Mouse (Mus musculus): Measurements from ENCODE around the gene Dpep2nb.
"Not testable (repeated sequence)": the region's sequence is repeated elsewhere in the genome, so short reads cannot be mapped to it uniquely, and the experiment has no call there.

Gene Dpep2nb

DNA sequence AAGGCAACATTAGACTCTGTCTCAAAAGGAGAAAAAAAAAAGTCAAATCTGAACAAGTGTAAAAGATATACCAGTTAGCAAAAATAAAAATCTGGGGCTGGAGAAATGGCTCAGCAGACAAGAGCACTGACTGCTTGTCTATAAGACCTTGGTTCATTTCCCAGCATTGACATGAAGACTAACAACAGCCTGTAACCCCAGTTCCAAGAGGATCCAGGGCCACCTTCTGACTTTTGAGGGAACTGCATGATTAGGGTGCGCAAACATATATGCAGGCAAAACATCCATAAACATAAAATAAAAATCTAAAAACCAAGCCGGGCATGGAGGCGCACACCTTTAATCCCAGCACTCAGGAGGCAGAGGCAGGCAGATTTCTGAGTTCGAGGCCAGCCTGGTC lies 638 bp upstream of the Dpep2nb start:
- no peak for DNase-seq (ENCODE audit: low spot score in 2 of 2)

DNA sequence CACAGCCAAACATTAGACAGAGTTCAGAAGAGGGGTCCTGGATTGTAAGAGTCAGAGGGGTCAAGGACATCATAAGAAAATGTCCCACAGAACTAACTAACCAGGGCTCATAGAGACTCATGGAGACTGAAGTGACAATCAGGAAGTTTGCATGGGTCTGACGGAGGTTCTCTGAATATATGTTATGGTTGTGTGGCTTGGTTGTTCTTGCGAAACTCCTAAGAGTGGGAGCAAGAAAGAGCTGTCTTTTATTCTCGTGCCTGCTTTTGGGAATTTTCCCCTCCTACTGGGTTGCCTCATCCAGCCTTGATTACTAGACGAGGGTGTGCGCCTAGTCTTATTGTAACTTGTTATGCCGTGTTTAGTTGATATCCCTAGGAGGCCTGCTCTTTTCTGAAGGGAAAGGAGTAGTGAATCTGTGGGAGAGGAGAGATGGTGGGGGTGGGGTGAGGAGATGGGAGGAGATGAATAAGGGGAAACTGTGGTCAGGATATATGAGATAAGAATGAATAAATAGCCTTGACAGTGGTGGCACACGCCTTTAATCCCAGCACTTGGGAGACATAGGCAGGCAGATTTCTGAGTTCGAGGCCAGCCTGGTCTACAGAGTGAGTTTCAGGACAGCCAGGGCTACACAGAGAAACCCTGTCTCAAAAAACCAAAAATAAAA lies 1.1 kb downstream of the Dpep2nb start:
- no peak for DNase-seq (ENCODE audit: low spot score in 2 of 2)

DNA sequence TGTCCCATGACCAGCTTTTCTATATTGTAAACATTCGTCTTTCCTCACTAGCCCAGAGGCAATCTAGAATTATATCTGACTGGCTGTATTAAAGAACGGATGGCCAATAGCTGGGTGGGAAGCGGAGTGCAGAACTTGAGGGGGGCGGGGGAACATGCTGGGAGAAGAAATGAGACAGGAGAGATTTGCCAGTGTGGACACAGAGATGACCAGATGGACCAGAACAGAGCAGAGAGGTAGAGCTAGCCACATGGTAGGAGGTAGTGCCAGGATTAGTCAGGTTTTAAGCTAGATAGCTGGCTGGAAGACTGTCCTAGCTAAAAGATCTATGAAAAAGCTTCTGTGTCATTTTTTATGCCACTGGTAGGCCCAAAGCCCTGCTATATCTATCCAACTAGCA lies 3.9 kb downstream of the Dpep2nb start:
- DNase-seq (ENCODE audit: low spot score in 2 of 2) = no peak

DNA sequence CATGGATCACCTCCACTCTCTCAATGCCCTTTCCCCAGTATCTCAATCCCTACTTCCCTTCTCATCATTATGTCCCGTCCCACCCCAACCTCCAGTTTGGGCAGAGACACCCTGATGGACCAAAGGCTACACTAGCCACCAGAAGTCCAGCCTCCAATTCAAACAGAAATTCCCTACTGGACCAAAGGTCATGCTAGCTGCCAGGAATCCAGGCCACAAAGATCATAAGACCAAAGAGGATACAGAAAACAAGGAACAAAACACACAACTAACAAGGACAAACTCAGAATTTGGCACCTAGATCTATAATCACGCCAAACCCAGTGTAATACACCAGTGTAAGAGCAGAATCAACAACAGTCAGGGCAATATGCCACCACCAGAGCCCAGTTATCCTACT lies 6.8 kb downstream of the Dpep2nb start:
- no peak for DNase-seq (ENCODE audit: low spot score in 2 of 2)

DNA sequence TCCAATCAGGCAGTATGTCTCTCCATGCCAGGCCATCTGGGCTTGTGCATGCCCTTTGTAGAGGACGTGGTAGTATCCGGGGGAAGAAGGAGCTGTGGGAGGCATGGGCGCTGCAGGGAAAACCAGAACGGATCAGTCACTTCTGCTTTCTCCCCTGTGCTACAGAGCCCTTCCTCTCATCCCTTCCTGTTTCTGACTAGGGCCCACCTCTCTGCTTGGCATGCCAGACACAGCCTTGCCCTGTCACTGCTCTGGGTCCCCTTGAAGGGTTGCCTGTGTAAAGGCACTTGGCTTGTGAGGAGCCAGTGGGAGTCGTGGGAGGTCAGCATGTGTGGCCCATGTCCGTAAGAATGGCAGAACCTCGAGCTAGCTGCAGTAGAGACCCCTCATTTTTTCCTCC lies 9.4 kb downstream of the Dpep2nb start:
- no peak for DNase-seq (ENCODE audit: low spot score in 2 of 2)

DNA sequence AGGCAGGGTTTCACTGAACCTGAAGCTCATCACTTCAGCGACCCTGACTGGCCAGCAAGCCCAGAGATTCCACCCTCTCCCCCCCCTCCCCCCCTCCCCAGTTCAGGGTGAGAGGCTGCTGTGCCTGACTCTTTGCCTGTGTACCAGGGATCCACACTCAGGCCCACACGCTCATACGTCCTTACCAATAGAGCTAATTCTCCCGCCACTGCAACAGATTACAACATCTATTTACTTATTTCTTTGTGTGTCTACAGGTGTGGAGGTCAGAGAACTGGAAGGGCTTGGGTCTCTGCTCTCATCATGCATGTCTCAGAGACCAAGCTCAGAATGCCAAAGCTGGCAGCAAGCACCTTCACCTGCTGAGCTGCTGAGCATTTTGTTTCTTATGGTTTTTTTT lies 12.5 kb downstream of the Dpep2nb start:
- DNase-seq (ENCODE audit: low spot score in 2 of 2) = no peak

DNA sequence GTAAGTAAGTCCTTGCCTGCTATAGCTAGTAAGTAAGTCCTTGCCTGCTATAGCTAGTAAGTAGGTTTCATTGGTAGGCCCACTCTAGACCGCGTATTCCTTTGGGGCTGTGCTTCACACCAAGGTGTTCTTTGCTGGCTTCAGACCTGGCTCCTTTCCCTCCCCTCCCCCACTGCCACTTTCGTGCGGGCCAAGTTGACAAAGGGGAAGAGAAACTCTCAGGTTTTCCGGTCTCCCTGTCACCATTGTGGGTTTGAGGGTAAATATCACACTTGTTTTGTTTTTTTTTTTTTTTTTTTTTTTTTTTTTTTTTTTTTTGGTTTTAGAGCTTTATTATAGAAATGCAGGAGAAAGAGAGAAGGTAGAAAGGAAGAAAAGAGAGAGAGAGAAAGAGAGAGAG lies 13.3 kb downstream of the Dpep2nb start:
- no peak for DNase-seq (ENCODE audit: low spot score in 2 of 2)

DNA sequence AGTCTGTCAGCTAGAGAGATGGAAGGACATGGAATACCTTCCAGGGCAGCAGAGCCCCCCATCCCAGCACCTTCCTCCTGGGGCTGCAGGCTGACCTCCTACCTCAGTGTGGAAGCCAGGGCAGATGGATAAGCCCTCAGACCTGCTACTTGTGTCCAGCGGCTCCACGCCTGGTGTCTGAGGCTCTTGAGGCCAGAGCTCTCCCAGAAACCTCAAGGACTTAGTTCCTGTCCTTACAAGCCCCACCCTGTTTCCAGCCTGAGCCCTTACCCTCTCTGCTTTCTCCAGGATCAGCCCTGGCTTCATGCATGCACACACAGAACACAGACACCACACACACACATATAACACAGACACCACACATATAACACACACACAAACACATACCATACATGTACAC lies 14.2 kb downstream of the Dpep2nb start:
- DNase-seq (ENCODE audit: low spot score in 2 of 2) = no peak

DNA sequence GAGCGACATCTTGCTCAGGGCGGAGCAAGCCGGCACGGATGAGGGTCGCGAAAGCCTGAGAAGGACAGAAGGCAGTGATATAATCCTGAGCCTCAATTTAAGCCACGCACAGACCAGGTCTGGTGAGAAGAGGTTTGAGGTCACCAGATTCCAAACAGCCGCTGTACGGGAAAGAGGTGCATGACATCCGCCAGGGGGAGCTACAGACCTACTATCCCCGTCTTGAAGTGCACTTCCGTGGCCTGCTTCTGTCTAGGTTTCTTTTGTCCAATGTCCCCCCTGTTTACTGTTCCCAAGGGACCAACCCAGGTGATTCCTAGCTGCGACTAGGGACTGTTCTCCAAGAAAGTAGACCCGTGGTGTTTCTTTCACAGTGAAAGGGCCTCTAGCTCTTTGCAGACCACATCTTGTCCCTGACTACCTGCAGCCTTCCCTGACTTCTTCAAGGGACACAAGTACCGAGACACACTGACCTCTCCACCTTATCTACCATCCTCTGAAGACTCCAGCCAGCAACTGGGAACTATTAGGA lies 14.9 kb downstream of the Dpep2nb start, which contains the start of gene Dus2:
Gene Dus2 (plus strand): TSS at position 482 of the 532 bp plus-strand sequence.
- peak in 1 of 2 experiments; percentile 65 for DNase-seq (ENCODE audit: low spot score in 2 of 2)

DNA sequence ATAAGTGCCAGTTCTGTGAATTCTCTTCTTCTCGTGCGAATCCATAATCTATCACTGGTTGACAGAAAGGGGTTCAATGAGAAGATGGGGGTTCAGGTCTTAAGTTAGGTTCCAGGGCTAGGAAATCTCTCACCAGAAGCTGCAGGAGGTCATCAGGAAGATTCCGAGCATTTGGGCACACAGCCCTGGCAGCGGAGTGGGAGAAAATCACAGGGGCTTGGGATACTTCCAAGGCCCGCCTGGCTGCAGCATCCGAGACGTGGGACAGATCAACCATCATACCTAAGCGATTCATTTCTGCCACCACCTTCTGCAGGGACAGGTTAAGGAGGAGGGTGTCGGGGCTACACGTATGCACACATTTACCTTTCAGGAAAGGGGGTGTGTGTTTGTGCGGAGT lies 17.2 kb downstream of the Dpep2nb start:
- DNase-seq (ENCODE audit: low spot score in 2 of 2) = no peak

DNA sequence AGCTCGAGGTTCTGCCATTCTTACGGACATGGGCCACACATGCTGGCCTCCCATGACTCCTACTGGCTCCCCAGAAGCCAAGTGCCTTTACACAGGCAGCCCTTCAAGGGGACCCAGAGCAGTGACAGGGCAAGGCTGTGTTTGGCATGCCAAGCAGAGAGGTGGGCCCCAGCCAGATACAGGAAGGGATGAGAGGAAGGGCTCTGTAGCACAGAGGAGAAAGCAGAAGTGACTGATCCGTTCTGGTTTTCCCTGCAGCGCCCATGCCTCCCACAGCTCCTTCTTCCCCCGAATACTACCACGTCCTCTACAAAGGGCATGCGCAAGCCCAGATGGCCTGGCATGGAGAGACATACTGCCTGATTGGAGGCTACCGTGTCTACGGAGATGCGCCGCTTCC lies 22.4 kb downstream of the Dpep2nb start:
- DNase-seq (ENCODE audit: low spot score in 2 of 2) = not testable (repeated sequence)

DNA sequence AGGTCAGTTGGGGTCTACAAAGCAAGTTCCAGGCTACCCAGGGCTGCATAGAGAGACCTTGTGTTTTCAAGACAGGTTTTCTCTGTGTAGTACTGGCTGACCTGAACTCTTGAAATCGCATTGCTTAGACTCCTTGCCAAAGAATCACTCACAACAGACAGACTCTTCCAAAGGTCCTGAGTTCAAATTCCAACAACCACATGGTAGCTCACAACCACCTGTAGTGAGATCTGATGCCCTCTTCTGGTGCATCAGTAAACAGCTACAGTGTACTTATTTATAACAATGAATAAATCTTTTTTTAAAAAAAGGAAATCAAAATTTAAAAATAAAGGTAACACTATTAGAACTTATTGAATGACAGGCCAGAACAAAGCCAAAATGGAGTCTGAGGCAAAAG lies 24.6 kb downstream of the Dpep2nb start:
- DNase-seq (ENCODE audit: low spot score in 2 of 2) = no peak

DNA sequence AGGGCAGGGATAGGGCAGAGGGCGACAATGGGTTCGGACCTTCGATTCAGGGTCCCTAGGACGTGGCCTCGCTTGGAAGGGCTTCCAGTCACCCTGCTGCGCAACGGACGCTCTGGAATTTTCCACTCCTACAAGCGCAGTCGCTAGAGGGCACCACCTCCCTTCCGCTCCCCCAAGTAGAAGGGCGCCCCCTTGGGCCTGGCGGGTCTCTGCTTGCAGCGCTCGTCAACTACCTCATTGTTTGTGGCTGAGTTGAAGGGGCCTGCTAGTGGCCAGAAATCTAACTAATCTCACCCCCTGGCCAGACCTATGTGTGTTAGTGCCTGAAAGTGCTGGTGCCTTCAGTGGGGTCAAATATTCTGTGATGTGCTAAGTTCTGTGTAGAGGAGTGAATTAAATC lies 26.4 kb downstream of the Dpep2nb start, which contains the start of gene Dpep3:
Gene Dpep3 (minus strand): TSS at position 105 of the 400 bp plus-strand sequence.
- DNase-seq (ENCODE audit: low spot score in 2 of 2) = no peak

DNA sequence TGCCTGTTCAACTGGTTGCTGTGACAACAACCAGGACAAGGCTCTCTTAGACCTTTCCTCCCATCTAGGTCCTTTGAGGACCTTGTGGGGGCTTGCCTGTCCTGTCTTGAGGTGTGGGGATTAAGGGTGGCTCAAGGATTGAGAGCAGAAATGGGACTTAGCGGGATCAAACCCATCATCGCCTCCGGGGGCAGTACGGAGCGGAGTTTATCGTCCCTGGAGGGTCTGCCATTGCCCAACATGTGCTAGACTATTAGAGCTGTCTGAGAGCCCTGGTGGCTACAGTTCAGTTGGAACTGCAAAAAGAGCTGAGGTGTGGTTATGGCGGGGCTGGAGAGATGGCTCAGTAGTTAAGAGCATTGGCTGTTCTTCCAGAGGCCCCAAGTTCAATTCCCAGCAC lies 30.4 kb downstream of the Dpep2nb start:
- no peak for DNase-seq (ENCODE audit: low spot score in 2 of 2)

DNA sequence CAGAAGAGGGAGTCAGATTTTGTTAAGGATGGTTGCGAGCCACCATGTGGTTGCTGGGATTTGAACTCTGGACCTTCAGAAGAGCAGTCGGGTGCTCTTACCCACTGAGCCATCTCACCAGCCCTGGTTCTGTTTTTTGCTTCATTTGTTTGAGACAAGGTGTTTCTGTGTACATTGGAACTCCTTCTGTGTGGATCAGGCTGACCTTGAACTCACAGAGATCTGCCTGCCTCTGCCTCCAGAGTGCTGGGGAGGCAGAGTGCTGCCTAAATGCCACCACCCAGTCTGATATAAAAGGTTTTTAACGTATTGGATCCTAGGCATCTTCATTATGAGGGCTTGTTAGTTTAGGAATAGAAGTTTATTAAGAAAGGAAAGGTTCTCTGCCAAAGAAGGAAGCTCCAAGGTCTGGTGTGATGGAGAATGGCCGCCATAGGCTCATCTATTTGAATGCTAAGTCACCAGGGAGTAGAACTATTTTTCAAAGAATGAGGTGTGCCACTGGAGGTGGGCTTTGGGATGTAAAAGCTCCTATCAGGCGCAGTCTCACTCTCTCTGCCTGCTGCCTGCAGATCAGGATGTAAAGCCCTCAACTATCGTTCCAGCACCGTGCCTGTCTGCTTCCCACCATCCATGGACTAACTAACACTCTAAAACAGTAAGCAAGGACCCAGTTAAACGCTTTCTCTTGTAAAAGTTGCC lies 34.6 kb downstream of the Dpep2nb start:
- DNase-seq (ENCODE audit: low spot score in 2 of 2) = no peak

DNA sequence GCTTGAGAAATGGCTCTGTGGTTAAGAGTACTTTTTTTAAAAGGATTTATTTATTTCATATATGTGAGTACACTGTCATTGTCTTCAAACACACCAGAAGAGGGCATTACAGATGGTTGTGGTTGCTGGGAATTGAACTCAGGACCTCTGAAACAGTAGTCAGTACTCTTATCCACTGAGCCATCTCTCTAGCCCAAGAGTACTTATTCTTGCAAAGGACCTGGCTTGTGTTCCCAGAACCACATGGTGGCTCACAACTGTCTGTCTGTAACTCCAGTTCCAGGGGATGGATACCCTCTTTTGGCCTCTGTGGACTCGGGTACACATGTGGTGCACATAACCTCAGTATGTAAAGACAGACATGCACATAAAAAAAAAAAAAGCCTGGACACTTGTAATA lies 36.4 kb downstream of the Dpep2nb start:
- no peak for DNase-seq (ENCODE audit: low spot score in 2 of 2)

DNA sequence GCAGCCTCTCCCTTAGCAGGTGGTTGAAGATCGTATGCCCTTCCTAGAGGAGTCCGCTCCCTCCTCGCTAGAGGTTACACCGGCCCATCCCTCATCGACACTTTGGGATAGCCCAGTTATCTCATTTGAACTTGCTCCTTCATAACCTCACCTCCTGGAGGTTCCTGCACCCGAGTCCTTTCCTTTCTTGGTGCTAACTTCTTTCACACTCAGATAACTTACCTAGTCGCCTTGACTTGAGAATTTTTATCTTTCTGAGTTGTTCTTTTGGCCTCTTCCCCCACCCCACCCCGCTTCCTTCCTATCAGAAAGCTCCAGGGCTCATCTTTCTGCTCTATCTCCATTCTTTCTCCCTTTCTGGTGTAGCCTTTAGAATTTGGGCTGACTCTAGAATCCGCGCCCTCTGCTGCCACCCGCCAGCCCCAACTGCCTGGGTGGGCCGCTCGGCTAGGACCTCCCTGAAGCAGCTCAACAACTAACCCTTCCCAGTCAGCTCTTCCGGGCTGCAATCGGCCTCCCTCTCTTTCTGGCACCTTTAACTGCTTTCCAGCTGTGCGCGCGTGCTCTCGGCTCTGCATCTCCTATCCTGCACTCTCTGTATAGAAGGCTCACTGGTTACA lies 39.0 kb downstream of the Dpep2nb start:
- no peak for DNase-seq (ENCODE audit: low spot score in 2 of 2)

DNA sequence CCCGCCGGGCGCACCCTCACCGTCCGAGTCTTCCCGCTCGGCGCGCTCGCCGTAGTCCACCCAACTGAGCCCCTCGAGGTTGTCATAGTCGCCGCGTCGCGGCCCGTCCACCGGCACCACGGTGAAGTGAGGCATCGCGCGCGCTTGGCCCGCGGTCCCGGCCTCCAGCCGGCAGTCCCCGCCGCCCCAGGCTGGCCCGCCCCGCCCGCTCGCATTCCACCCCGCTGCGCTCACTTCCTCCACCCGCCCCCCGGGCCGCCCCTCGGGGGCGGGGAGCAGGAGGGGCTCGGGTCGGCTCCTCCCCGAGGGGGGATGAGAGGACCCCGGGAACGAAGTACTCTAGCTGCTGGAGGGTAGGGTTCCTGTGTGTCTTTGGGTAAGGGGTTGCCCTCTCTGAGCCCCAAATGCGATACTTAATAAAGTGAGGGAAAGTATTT lies 39.9 kb downstream of the Dpep2nb start, which contains the start of gene Slc12a4:
Gene Slc12a4 (minus strand): TSS at position 193 of the 437 bp plus-strand sequence.
- DNase-seq (ENCODE audit: low spot score in 2 of 2) = peak in 1 of 2 experiments; percentile 56

DNA sequence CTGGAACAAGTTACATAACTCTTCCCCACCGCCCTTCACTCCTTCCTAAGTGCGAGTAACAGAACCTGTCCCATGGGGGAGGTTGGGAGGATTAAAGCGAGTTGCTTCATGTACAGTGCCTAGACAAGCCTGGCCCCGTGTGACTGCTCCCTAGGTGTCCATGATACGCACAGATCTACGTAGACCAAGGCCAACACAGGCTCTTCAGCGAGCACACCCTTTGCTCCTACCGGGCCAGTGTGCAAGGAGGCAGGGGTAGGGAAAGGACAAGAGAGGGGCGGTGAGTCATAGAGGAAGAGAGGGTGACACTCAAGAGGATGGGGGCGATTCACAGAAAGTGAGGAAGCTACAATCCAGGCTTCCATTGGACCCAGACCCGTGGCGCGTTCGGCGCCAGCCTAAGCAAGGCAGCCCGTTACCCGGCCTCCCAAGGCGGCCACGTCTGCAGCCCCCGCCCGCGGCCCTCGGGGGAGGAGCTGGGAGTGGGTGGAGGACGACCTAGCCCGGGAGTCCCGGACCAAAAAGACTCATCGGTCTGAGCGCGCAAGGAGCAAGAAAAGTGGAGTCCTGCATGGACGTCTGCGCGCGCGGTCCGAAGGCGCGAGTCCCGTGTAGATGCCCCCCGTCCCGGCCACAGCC lies 40.4 kb downstream of the Dpep2nb start:
- no peak for DNase-seq (ENCODE audit: low spot score in 2 of 2)

DNA sequence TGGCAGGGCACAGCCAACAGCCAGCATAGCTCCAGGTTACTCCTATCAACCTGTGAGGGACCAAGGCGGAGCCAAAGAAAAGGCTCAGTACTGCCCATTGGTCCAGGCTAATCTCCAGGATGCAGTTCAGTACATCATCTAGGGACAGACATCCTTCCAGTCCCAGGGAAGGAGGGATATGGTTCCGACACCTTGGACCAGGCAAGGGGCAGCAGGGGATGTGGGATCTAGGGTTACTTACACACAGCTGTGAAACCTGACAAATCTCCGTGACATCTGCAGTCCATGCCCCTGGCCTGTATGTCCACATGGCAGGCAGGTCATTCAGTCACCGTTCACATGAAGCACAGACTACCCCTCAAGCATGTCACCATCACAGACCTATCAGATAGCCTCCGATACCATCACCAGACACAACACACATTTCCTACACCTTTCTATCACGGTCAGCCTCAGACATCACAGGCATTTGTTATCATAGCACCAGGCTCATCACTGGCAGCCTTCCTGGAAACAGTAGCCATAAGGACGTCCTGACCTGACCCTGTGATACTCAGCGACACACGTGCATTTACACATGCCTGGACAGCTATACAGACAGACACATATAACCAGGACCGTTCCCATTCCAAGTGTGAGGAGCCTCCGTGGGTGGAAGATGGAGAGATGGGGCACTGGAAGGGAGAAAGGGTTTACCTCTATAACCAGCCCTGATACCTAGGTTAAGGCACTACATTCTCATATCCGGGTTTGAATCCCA lies 41.1 kb downstream of the Dpep2nb start:
- DNase-seq (ENCODE audit: low spot score in 2 of 2) = no peak

DNA sequence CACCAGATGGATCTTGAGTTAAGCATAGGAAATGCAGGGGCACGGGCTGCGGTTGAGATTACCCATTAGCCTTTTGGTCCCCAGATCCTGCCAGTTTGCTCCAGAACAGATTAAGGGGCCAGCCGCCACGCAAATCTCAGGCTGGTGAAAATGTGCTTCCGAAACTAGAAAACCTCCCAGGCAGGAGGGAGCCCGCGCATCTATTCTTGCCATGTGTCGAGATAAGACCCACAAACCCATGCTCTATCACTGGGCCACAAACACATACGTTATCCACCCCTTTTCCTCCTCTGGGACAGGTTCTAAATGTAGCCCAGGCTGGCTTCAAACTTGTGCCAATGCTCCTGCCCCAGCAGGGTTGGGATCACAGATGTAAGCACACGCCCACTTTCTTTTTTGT lies 44.2 kb downstream of the Dpep2nb start:
- DNase-seq (ENCODE audit: low spot score in 2 of 2) = no peak

Data from frontal cortex, postnatal 10 days (tissue).